Mouse (Mus musculus) CH12.LX (cell line): ENCODE measurements at regions not wholly inside any gene's neighbourhood (a gene's known extent, or its start where the extent isn't known, plus 50 kb on each side); places are given as distances from the start of the nearest gene placed in this dataset.

Source experiments
- DNase-seq: peaks from one replicate; pipeline ENCODE4 v3.0.0-alpha.2; 2013; ENCODE audit errors: extremely low read depth
- H3K27ac ChIP-seq: 2 replicates; pipeline ENCODE4 v1.5.1; 2012; ENCODE audit warnings: low read depth, mild to moderate bottlenecking, control low read depth, moderate library complexity; ENCODE audit not compliant: insufficient read depth
- H3K27me3 ChIP-seq: replicated peaks from 2 replicates; pipeline ENCODE3; 2012; ENCODE audit warnings: inconsistent platforms
- H3K36me3 ChIP-seq, 2 experiments: replicated peaks in 1 of 2; 2 replicates each; pipeline versions ENCODE3 to v1.6.1; 2012; ENCODE audit warnings: inconsistent platforms in 1 of 2, low read length in 1 of 2, mild to moderate bottlenecking in 1 of 2, mixed read lengths in 1 of 2, moderate library complexity in 1 of 2; ENCODE audit not compliant: control insufficient read depth in 1 of 2, insufficient read depth in 1 of 2
- H3K4me1 ChIP-seq, 2 experiments: 2 replicates each; pipeline ENCODE4 v1.6.1; 2012; ENCODE audit warnings: inconsistent platforms in 1 of 2, moderate library complexity in 1 of 2; ENCODE audit not compliant: insufficient read depth in 2 of 2, control insufficient read depth in 1 of 2
- H3K4me2 ChIP-seq: 2 replicates; pipeline ENCODE4 v1.6.1; 2012; ENCODE audit warnings: low read depth, mild to moderate bottlenecking, control low read depth; ENCODE audit not compliant: poor library complexity, insufficient read depth, severe bottlenecking
- H3K4me3 ChIP-seq, 3 experiments: fragments of 150-350 bp in 1 of 3; sonication (generic) in 1 of 3; replicated peaks in 1 of 3; 2 replicates each; pipeline versions ENCODE3 to v1.5.1; 2011 to 2012; ENCODE audit warnings: low read depth in 2 of 3, low read length in 2 of 3, mild to moderate bottlenecking in 2 of 3, moderate library complexity in 2 of 3, control low read depth in 1 of 3, improper control_type of control experiment in 1 of 3, inconsistent platforms in 1 of 3, mixed read lengths in 1 of 3; ENCODE audit not compliant: poor library complexity in 1 of 3
- H3K79me2 ChIP-seq: replicated peaks from 2 replicates; pipeline ENCODE4 v1.6.1; 2012; ENCODE audit warnings: mild to moderate bottlenecking, moderate library complexity; ENCODE audit not compliant: control insufficient read depth, poor library complexity, insufficient read depth, severe bottlenecking; ENCODE audit errors: extremely low read depth
- H3K9ac ChIP-seq: 2 replicates; pipeline ENCODE4 v1.6.1; 2012; ENCODE audit warnings: low read depth, mild to moderate bottlenecking, control low read depth, moderate library complexity; ENCODE audit not compliant: insufficient read depth
- H3K9me3 ChIP-seq: replicated peaks from 2 replicates; pipeline ENCODE3; 2012; ENCODE audit warnings: low read length, inconsistent platforms, mixed read lengths
- CHD1 ChIP-seq: IDR thresholded peaks from 2 replicates; pipeline ENCODE4 v1.6.1; 2012; ENCODE audit warnings: low read depth, low read length, improper control_type of control experiment, inconsistent platforms
- CTCF ChIP-seq, 2 experiments: IDR thresholded peaks in 1 of 2; conservative IDR thresholded peaks in 1 of 2; 2 replicates each; pipeline ENCODE4 v1.5.1; 2011 to 2012; ENCODE audit warnings: low read depth in 2 of 2, low read length in 2 of 2, improper control_type of control experiment in 1 of 2, inconsistent platforms in 1 of 2, mild to moderate bottlenecking in 1 of 2, moderate library complexity in 1 of 2
- E2F4 ChIP-seq: IDR thresholded peaks from 2 replicates; pipeline ENCODE4 v1.6.1; 2011; ENCODE audit warnings: low read depth, low read length, improper control_type of control experiment; ENCODE audit not compliant: insufficient replicate concordance
- EP300 ChIP-seq: IDR thresholded peaks from 2 replicates; pipeline ENCODE4 v1.6.1; 2011; ENCODE audit warnings: low read length, improper control_type of control experiment
- ETS1 ChIP-seq: conservative IDR thresholded peaks from 2 replicates; pipeline ENCODE4 v1.6.1; 2012; ENCODE audit warnings: low read depth, mild to moderate bottlenecking, inconsistent platforms, low read length, improper control_type of control experiment, moderate library complexity
- GABPA ChIP-seq: IDR thresholded peaks from 2 replicates; pipeline ENCODE4 v1.6.1; 2012; ENCODE audit warnings: low read depth, low read length, improper control_type of control experiment, inconsistent platforms; ENCODE audit not compliant: insufficient replicate concordance
- HCFC1 ChIP-seq: IDR thresholded peaks from 2 replicates; pipeline ENCODE4 v1.6.1; 2012; ENCODE audit warnings: low read depth, mild to moderate bottlenecking, inconsistent platforms, low read length, improper control_type of control experiment
- JUN ChIP-seq: IDR thresholded peaks from 2 replicates; pipeline ENCODE4 v1.6.1; 2011; ENCODE audit warnings: low read depth, mild to moderate bottlenecking, low read length, improper control_type of control experiment, moderate library complexity; ENCODE audit not compliant: insufficient read depth
- JUND ChIP-seq: conservative IDR thresholded peaks from 2 replicates; pipeline ENCODE4 v1.6.1; 2011; ENCODE audit warnings: low read depth, low read length, improper control_type of control experiment
- KAT2A ChIP-seq: IDR thresholded peaks from 2 replicates; pipeline ENCODE4 v1.6.1; 2012; ENCODE audit warnings: low read length, improper control_type of control experiment, inconsistent platforms; ENCODE audit not compliant: insufficient replicate concordance
- MAFK ChIP-seq: IDR thresholded peaks from 2 replicates; pipeline ENCODE4 v1.6.1; 2011; ENCODE audit warnings: low read length, improper control_type of control experiment; ENCODE audit not compliant: insufficient replicate concordance
- MAX ChIP-seq: IDR thresholded peaks from 2 replicates; pipeline ENCODE4 v1.6.1; 2011; ENCODE audit warnings: low read length, improper control_type of control experiment
- MYC ChIP-seq: IDR thresholded peaks from 2 replicates; pipeline ENCODE4 v1.6.1; 2011; ENCODE audit warnings: low read depth, mild to moderate bottlenecking, improper control_type of control experiment, low read length
- NRF1 ChIP-seq: IDR thresholded peaks from 2 replicates; pipeline ENCODE4 v1.6.1; 2014; ENCODE audit warnings: low read depth, mild to moderate bottlenecking, inconsistent platforms, low read length, improper control_type of control experiment, moderate library complexity
- PAX5 ChIP-seq: IDR thresholded peaks from 2 replicates; pipeline ENCODE4 v1.6.1; 2012; ENCODE audit warnings: low read length, inconsistent platforms, mixed read lengths
- RAD21 ChIP-seq: IDR thresholded peaks from 2 replicates; pipeline ENCODE4 v1.6.1; 2011; ENCODE audit warnings: low read depth, mild to moderate bottlenecking, low read length, improper control_type of control experiment, moderate library complexity
- RCOR1 ChIP-seq: conservative IDR thresholded peaks from 2 replicates; pipeline ENCODE4 v1.6.1; 2012; ENCODE audit warnings: low read depth, mild to moderate bottlenecking, inconsistent platforms, low read length, improper control_type of control experiment
- SIN3A ChIP-seq: IDR thresholded peaks from 2 replicates; pipeline ENCODE4 v1.6.1; 2012; ENCODE audit warnings: low read length, improper control_type of control experiment, inconsistent platforms
- SMC3 ChIP-seq: IDR thresholded peaks from 2 replicates; pipeline ENCODE4 v1.6.1; 2011; ENCODE audit warnings: low read depth, low read length, improper control_type of control experiment
- USF1 ChIP-seq: IDR thresholded peaks from 2 replicates; pipeline ENCODE4 v1.6.1; 2014; ENCODE audit warnings: low read depth, mild to moderate bottlenecking, inconsistent platforms, low read length, improper control_type of control experiment
- USF2 ChIP-seq: conservative IDR thresholded peaks from 2 replicates; pipeline ENCODE4 v1.6.1; 2011; ENCODE audit warnings: low read depth, low read length, improper control_type of control experiment
- ZC3H11A ChIP-seq: IDR thresholded peaks from 2 replicates; pipeline ENCODE4 v1.6.1; 2012; ENCODE audit warnings: low read depth, mild to moderate bottlenecking, inconsistent platforms, low read length, improper control_type of control experiment
- ZKSCAN1 ChIP-seq: IDR thresholded peaks from 2 replicates; pipeline ENCODE4 v1.6.1; 2012; ENCODE audit warnings: low read depth, inconsistent platforms, low read length, improper control_type of control experiment, borderline replicate concordance
- dilution Hi-C: fragments of 300-500 bp; cut with MboI; formaldehyde crosslinking; loops from 2 replicates; pipeline ENCODE4 v1.14.3; 2020; ENCODE audit warnings: low sequenced_read_pairs; ENCODE audit not compliant: extremely low pct_unique_long_range_greater_than_20kb, extremely low pct_ligation_motif_present
- in situ Hi-C: fragments of 300-500 bp; cut with MboI; formaldehyde crosslinking; loops from 3 replicates; pipeline ENCODE4 v1.14.3; 2019; ENCODE audit warnings: low sequenced_read_pairs, low pct_ligation_motif_present, low pct_unique_long_range_greater_than_20kb, mixed read lengths

- dilution Hi-C loops (no loop called here), in situ Hi-C loops (loop anchor here (10.0 kb wide), 1 partner anchor 138 kb away; no protein-coding TSS in a partner anchor)
- Histone ChIP-seq H3K4me3 (no peak overlapping the region), H3K27me3 (no peaks in the 10 kb centered on the region), H3K36me3 (no peaks in the 10 kb centered on the region), H3K79me2 (no peaks in the 10 kb centered on the region), H3K9ac (no peak overlapping the region), H3K4me1 (no peaks in the 10 kb centered on the region), H3K4me2 (no peak overlapping the region), H3K27ac (no peak overlapping the region), H3K9me3 (peaks cover 3% of the 10 kb centered on the region)
- DNase-seq: no peak
- TF ChIP-seq JUN (no peak), RAD21 (no peak), ZKSCAN1 (no peak), CTCF (conservative IDR thresholded peaks at IDR 0.05 in 1 of 2, IDR thresholded peaks at IDR 0.05 in 1 of 2; ENCODE audit: low read depth in 2 of 2, low read length in 2 of 2) (no peak), ETS1 (no peak), RCOR1 (no peak), KAT2A (no peak), MAX (no peak), EP300 (no peak), HCFC1 (no peak), MYC (no peak), NRF1 (no peak), USF1 (no peak)
Observed at GRCm38 (mm10) chr14:114857171-114857570, 234.8 kb upstream of the Gpc5 start.

- Histone ChIP-seq H3K4me3 (no peak overlapping the region), H3K4me2 (no peak overlapping the region), H3K9me3 (peaks cover 4% of the 10 kb centered on the region), H3K27ac (no peak overlapping the region), H3K4me1 (no peaks in the 10 kb centered on the region), H3K79me2 (no peaks in the 10 kb centered on the region), H3K27me3 (no peaks in the 10 kb centered on the region), H3K9ac (no peak overlapping the region), H3K36me3 (no peaks in the 10 kb centered on the region)
- in situ Hi-C loops: loop anchor here (10.0 kb wide), 1 partner anchor 137 kb away; no protein-coding TSS in a partner anchor
- dilution Hi-C loops: no loop called here
- no peak for TF ChIP-seq PAX5
- no peak for TF ChIP-seq MAFK
- TF ChIP-seq HCFC1: no peak
- no peak for TF ChIP-seq ETS1
- no peak for TF ChIP-seq MAX
- no peak for TF ChIP-seq GABPA
- TF ChIP-seq USF2: no peak
- TF ChIP-seq ZC3H11A: no peak
- no peak for TF ChIP-seq SIN3A
- TF ChIP-seq RAD21: no peak
- TF ChIP-seq CHD1: no peak
- TF ChIP-seq JUN: no peak
- no peak for TF ChIP-seq SMC3
- no peak for TF ChIP-seq USF1
- TF ChIP-seq E2F4: no peak
- TF ChIP-seq MYC: no peak
- no peak for TF ChIP-seq JUND
- TF ChIP-seq EP300: no peak
- TF ChIP-seq NRF1: no peak
- TF ChIP-seq RCOR1: no peak
- DNase-seq: no peak
Observed at GRCm38 (mm10) chr14:114857689-114858088, 234.3 kb upstream of the Gpc5 start.
